Mouse (Mus musculus) cerebellum, adult 2 months (tissue): ENCODE data around the gene Trit1.

Experiments used
- CTCF ChIP-seq: fragments of 200-500 bp; IDR thresholded peaks from 2 replicates; pipeline ENCODE4 v1.5.1; 2011; ENCODE audit warnings: low read depth, mild to moderate bottlenecking, control low read depth, low read length, moderate library complexity, borderline replicate concordance; ENCODE audit not compliant: insufficient read depth
- POLR2A ChIP-seq: fragments of 200-500 bp; IDR thresholded peaks from 2 replicates; pipeline ENCODE4 v1.6.1; 2011; ENCODE audit warnings: low read length, control low read depth, borderline replicate concordance; ENCODE audit not compliant: insufficient read depth

GRCm38 (mm10) chr4:122996221-122996617, 20.2 kb upstream of the Trit1 start:
- TF ChIP-seq CTCF (no peak), POLR2A (no peak)
